Mouse (Mus musculus): ENCODE results near the gene Clpb. TPM values are rescaled to one million over a fixed set of nuclear protein-coding genes. Genes with fewer than 3 reads are reported as not detected.

The Clpb gene
- polyA plus RNA-seq, 1 experiment: 25.7 TPM

DNA sequence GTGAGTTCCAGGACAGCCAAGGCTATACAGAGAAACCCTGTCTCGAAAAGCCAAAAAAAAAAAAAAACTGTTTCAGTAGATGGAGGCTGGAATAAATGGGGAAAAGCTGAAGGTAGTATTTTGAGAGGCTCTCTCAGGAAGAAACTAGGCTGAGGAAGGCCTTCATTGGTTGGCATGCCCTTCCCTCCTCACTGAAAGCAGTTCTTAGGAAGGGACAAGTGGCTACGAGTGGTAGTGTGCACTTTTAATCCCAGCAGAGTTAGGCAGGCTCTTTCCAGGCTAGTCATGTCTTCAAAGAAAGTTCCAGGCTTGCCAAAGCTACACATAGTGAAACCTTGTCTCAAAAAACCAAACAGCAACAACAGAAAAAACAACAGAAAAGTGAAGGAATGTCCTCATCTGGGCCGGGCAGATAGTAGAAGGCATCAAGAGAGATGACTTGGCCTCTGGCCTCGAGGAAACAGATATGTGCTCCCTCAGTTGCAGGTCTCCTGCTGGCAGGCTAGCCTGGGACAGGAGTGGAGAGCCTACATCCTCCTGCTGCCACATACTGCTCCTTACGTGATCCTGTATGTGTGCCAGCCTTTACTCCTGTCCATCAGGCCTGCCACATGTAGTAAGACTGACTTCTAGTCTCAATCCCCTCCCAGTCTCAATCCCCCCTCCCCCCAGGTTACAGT lies 8.3 kb downstream of the Clpb start:
- H3K4me1 ChIP-seq (ENCODE audit: control insufficient read depth, insufficient read depth, low read length): no peaks in the 10 kb centered on the region
- no peak overlapping the region for H3K27ac ChIP-seq (ENCODE audit: insufficient read depth, low read length)
- TF ChIP-seq CTCF (IDR thresholded peaks at IDR 0.05; ENCODE audit: borderline replicate concordance, insufficient read depth, low read length) (no peak), POLR2A (IDR thresholded peaks at IDR 0.05; ENCODE audit: low read depth, low read length) (no peak)
- H3K4me3 ChIP-seq (ENCODE audit: insufficient read depth, low read length): no peak overlapping the region

DNA sequence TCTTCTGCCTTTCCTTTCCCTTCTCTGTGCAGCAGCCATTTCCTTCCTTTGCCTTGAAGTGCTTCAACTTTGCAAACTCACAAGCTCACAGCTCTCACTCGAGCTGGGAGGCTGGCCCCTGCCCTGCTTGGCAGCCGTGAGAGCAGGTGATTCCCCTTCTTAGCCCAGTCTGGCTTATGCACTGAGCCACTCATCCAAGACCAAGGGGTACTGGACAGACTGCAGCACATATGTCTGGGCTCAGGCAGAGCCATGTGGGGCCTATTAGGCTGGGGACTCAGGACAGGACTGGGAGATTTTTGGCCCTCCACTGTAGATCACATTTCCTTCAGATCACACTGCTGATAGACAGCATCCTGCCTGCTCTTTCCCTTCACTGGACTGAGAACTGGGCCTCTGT lies 10.1 kb downstream of the Clpb start:
- Histone ChIP-seq H3K27ac (ENCODE audit: insufficient read depth, low read length) (no peak overlapping the region), H3K4me1 (ENCODE audit: control insufficient read depth, insufficient read depth, low read length) (no peaks in the 10 kb centered on the region), H3K4me3 (ENCODE audit: insufficient read depth, low read length) (no peak overlapping the region)
- TF ChIP-seq CTCF (IDR thresholded peaks at IDR 0.05; ENCODE audit: borderline replicate concordance, insufficient read depth, low read length) (no peak), POLR2A (IDR thresholded peaks at IDR 0.05; ENCODE audit: low read depth, low read length) (no peak)

- Histone ChIP-seq H3K27ac (ENCODE audit: insufficient read depth, low read length) (no peak overlapping the region), H3K4me3 (ENCODE audit: insufficient read depth, low read length) (no peak overlapping the region), H3K4me1 (ENCODE audit: control insufficient read depth, insufficient read depth, low read length) (no peaks in the 10 kb centered on the region)
- no peak for TF ChIP-seq CTCF (IDR thresholded peaks at IDR 0.05; ENCODE audit: borderline replicate concordance, insufficient read depth, low read length)
- no peak for TF ChIP-seq POLR2A (IDR thresholded peaks at IDR 0.05; ENCODE audit: low read depth, low read length)
Measured at GRCm38 (mm10) chr7:101676033-101676761, 12.8 kb downstream of the Clpb start.

- no peak for TF ChIP-seq CTCF (IDR thresholded peaks at IDR 0.05; ENCODE audit: borderline replicate concordance, insufficient read depth, low read length)
- TF ChIP-seq POLR2A (IDR thresholded peaks at IDR 0.05; ENCODE audit: low read depth, low read length): no peak
- no peak overlapping the region for H3K27ac ChIP-seq (ENCODE audit: insufficient read depth, low read length)
- H3K4me3 ChIP-seq (ENCODE audit: insufficient read depth, low read length): no peak overlapping the region
Measured at GRCm38 (mm10) chr7:101676762-101677308, 13.4 kb downstream of the Clpb start.

GRCm38 (mm10) chr7:101679591-101679990 lies 16.2 kb downstream of the Clpb start:
- Histone ChIP-seq H3K4me3 (ENCODE audit: insufficient read depth, low read length) (no peak overlapping the region), H3K4me1 (ENCODE audit: control insufficient read depth, insufficient read depth, low read length) (no peaks in the 10 kb centered on the region), H3K27ac (ENCODE audit: insufficient read depth, low read length) (no peak overlapping the region)
- TF ChIP-seq POLR2A (IDR thresholded peaks at IDR 0.05; ENCODE audit: low read depth, low read length) (no peak), CTCF (IDR thresholded peaks at IDR 0.05; ENCODE audit: borderline replicate concordance, insufficient read depth, low read length) (peak; percentile 79)

More at GRCm38 (mm10) chr7:101676762-101677308, 13.4 kb downstream of the Clpb start:
- no peaks in the 10 kb centered on the region for H3K4me1 ChIP-seq (ENCODE audit: control insufficient read depth, insufficient read depth, low read length)

- Histone ChIP-seq H3K4me3 (ENCODE audit: insufficient read depth, low read length) (no peak overlapping the region), H3K4me1 (ENCODE audit: control insufficient read depth, insufficient read depth, low read length) (no peaks in the 10 kb centered on the region), H3K27ac (ENCODE audit: insufficient read depth, low read length) (no peak overlapping the region)
- TF ChIP-seq POLR2A (IDR thresholded peaks at IDR 0.05; ENCODE audit: low read depth, low read length) (no peak), CTCF (IDR thresholded peaks at IDR 0.05; ENCODE audit: borderline replicate concordance, insufficient read depth, low read length) (no peak)
Measured at GRCm38 (mm10) chr7:101680961-101681360, 17.5 kb downstream of the Clpb start.

GRCm38 (mm10) chr7:101681565-101682071 lies 18.2 kb downstream of the Clpb start:
- no peaks in the 10 kb centered on the region for H3K4me1 ChIP-seq (ENCODE audit: control insufficient read depth, insufficient read depth, low read length)
- TF ChIP-seq POLR2A (IDR thresholded peaks at IDR 0.05; ENCODE audit: low read depth, low read length): no peak
- TF ChIP-seq CTCF (IDR thresholded peaks at IDR 0.05; ENCODE audit: borderline replicate concordance, insufficient read depth, low read length): no peak
- H3K27ac ChIP-seq (ENCODE audit: insufficient read depth, low read length): no peak overlapping the region
- H3K4me3 ChIP-seq (ENCODE audit: insufficient read depth, low read length): no peak overlapping the region

GRCm38 (mm10) chr7:101682886-101683285 lies 19.5 kb downstream of the Clpb start:
- no peaks in the 10 kb centered on the region for H3K4me1 ChIP-seq (ENCODE audit: control insufficient read depth, insufficient read depth, low read length)
- TF ChIP-seq POLR2A (IDR thresholded peaks at IDR 0.05; ENCODE audit: low read depth, low read length): no peak
- TF ChIP-seq CTCF (IDR thresholded peaks at IDR 0.05; ENCODE audit: borderline replicate concordance, insufficient read depth, low read length): no peak
- H3K27ac ChIP-seq (ENCODE audit: insufficient read depth, low read length): no peak overlapping the region
- H3K4me3 ChIP-seq (ENCODE audit: insufficient read depth, low read length): no peak overlapping the region

GRCm38 (mm10) chr7:101683976-101684630 lies 20.7 kb downstream of the Clpb start:
- Histone ChIP-seq H3K4me1 (ENCODE audit: control insufficient read depth, insufficient read depth, low read length) (no peaks in the 10 kb centered on the region), H3K4me3 (ENCODE audit: insufficient read depth, low read length) (no peak overlapping the region), H3K27ac (ENCODE audit: insufficient read depth, low read length) (no peak overlapping the region)
- TF ChIP-seq POLR2A (IDR thresholded peaks at IDR 0.05; ENCODE audit: low read depth, low read length): no peak
- TF ChIP-seq CTCF (IDR thresholded peaks at IDR 0.05; ENCODE audit: borderline replicate concordance, insufficient read depth, low read length): no peak

Data from embryonic fibroblast, embryonic 13.5 days (primary cell).